Mouse (Mus musculus) cerebellum, adult 18-20 months (tissue): ENCODE results near the gene Ip6k1.

Experiments
- DNase-seq, 2 experiments: peaks; one replicate each; pipeline ENCODE4 v3.0.0; 2021

The Ip6k1 gene

GRCm38 (mm10) chr9:108035331-108036156, 33.2 kb downstream of the Ip6k1 start:
- DNase-seq, result no peak

- DNase-seq, result no peak
Observed at GRCm38 (mm10) chr9:108044751-108045492, 42.6 kb downstream of the Ip6k1 start.

DNA sequence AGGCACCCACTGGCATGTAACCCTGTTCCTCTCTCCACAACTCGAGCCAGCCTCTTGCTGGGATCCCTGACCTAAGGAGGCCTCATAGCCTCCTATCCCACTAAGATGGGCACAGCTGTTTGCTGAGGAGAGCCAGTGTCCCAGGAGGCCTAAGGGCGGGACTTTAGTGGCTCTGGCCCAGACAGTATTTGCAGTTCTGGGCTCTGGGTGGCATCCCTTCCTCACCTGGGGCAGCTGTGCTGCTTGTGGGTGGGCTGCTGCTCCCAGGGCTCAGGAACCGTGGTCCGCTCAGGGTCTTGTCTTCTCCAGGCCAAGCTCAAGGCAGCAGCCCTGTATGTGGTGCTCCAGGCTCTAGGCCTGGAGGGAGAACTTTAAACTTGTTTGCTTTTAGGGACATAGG, 44.3 kb downstream of the Ip6k1 start:
- DNase-seq, result no peak

DNA sequence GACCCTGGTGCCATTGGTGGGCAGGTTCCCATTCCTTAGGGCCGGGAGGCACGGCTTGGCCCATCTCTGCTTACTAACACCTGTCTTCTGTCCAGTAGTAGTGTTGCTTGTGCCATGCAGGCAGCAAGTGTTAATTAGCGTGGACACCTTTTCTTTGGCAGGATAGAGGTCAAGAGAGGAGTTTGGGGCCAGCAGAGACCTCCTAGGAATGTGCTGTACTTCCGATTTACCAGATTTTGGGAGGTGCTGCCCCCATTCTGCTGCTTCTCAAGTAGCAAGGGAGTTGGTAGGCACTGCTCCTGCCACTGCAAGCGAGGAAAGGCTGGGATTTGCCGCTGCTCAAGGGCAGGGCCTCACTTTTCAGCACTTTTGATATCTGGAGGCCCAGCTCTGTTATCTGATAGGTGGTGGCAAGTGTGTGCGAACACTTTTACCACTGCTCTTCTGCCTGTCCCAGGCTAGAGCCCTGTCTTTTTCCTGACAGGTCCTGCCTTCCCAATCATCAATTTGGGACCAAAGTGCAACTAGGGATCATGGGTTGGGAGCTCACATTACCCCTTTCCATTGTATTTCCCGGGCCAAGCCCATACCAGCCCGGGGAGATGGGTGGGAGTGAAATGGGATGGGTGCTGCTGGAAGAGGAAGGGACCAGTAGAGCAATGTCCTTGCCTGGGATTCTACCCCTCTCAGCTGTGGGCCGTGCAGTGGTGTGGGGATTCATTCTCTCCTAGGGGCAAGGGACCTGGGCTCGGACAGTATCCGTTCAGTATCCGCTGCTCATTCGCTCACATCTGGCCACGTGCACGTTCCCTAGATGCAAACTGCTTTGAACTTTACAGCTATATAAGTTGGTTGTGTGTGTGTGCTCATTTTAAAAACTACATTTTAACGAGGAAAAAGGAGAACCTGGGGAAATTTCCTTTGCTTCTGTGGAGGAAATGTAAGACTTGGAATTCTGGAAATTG, 45.6 kb downstream of the Ip6k1 start:
- peak in 1 of 2 experiments; percentile 10 for DNase-seq

DNA sequence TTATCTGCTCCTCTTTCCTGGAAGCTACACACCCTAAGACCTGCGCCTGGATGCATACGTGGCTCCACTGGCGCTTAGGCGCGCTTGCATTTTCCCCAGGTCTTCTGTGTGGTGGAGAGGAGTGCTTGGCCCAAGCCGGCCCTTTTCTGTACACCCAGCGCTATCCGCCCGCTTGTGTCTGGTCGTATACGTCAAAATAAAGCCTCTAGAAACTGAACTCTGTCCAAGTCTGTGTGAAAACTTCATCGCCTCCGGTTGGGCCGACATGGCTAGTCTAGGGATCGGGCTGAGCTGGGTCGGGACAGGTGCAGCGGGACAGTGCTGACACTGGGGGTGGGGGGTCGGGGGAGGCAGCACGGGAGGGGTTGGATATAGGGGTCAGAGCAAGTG, 46.3 kb downstream of the Ip6k1 start:
- no peak for DNase-seq

DNA sequence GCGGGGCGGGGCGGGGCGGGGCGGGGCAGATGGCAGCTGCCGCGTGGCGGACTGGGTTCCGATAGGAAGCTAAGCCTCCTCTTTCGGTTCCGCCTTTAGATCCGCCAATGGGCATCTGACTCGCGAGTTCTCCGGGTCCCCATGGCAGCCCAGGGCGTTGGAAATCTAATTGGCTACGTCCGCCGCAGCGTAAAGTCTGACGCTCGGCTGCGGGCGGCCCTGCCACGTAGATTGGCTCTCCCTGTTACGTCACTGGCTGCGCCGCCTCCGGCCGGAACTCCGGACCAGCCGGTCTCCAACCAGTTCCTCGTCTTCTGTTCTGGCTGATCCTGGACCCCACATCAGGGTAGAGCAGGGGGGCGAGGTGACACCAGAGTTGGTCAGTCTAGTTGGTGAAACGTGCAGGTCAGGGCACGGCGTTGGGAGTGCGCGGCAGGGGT, 46.7 kb downstream of the Ip6k1 start, which contains the start of gene Gmppb:
Gmppb (plus strand) TSS at position 227 of the 440 bp plus-strand sequence.
- DNase-seq, result peak; percentile 94 to 96

DNA sequence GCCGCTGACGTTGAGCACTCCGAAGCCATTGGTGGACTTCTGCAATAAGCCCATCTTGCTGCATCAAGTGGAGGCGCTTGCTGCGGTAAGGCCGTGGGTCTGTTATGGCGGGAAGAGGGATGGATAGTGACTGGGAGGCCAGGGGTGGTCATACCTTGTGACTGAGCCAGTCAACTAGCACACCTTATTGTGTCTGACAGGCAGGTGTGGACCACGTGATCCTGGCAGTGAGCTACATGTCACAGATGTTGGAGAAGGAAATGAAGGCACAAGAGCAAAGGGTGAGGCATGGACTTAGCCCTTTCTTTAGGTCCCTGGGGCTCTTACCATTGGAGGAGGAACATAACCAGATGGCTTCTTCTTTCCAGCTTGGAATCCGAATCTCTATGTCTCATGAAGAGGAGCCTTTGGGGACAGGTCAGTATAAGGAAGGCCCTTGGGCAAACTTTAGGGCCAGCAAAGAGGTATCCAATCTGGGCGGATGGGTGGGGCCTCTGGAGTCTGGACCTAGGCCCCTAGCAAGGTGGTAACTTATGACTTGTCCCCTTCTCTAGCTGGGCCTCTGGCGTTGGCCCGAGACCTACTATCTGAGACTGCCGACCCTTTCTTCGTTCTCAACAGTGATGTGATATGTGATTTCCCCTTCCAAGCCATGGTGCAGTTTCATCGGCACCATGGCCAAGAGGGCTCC, 47.4 kb downstream of the Ip6k1 start:
- DNase-seq, result peak in 1 of 2 experiments; percentile 17

DNA sequence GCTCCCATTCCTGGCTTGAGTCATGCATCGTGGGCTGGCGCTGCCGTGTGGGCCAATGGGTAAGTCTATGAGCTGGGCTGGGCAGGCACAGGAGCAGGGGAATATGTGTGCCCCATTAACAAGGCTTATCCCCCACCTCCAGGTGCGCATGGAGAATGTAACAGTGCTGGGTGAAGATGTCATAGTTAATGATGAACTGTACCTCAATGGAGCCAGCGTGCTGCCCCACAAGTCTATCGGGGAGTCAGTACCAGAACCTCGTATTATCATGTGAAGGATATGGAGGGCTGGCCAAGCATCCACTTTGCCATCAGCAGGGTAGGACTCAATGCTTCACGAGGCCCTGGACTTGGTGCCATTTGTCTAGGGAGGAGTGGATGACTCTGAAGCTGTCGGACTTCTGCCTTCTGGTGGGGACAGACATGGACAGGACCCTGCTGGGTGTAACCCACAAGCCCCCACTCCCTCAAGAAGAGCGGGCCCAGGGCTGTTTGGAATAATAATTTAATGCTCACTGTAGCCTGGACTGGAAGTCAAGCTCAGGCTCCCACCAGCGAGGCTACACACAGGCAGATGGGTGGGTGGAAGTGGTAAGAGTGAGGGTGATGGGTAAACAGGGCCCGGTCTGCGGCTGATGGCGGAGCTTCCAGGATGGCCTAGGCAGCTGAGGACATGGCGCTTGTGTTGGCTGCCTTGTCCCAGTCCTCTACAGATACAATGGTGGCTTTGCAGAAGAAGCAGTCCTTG, 49.1 kb downstream of the Ip6k1 start:
- DNase-seq, result peak in 1 of 2 experiments; percentile 13

DNA sequence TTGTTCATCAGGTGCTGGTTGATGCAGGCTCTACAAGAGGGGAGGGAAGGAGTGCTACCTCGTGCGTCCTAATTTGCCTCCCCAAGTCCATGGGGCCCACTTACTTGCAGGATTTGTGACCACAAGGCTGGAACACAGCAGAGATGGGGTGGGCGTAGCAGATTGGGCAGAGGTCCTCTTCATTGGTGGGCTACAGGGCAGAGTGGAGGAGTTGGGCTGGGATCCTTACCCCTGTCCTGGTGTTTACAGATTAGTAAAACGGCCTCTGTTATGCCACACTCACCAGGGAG, 49.6 kb downstream of the Ip6k1 start:
- DNase-seq, result peak in 1 of 2 experiments; percentile 15

GRCm38 (mm10) chr9:108052411-108052810, 50.1 kb downstream of the Ip6k1 start:
- DNase-seq, result peak in 1 of 2 experiments; percentile 9

GRCm38 (mm10) chr9:108052885-108053664, 50.8 kb downstream of the Ip6k1 start, which contains the start of gene Amigo3:
Amigo3 (plus strand) TSS chr9:108053159.
- DNase-seq, result peak; percentile 94 to 95

DNA sequence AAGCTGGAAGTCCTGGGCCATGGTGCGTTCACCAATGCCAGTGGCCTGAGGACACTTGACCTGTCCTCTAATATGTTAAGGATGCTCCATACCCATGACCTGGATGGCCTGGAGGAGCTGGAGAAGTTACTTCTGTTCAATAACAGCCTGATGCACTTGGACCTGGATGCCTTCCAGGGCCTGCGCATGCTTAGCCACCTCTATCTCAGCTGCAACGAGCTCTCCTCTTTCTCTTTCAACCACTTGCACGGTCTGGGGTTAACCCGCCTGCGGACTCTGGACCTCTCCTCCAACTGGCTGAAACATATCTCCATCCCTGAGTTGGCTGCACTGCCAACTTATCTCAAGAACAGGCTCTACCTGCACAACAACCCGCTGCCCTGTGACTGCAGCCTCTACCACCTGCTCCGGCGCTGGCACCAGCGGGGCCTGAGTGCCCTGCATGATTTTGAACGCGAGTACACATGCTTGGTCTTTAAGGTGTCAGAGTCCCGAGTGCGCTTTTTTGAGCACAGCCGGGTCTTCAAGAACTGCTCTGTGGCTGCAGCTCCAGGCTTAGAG, 51.4 kb downstream of the Ip6k1 start:
- peak; percentile 19 to 40 for DNase-seq

DNA sequence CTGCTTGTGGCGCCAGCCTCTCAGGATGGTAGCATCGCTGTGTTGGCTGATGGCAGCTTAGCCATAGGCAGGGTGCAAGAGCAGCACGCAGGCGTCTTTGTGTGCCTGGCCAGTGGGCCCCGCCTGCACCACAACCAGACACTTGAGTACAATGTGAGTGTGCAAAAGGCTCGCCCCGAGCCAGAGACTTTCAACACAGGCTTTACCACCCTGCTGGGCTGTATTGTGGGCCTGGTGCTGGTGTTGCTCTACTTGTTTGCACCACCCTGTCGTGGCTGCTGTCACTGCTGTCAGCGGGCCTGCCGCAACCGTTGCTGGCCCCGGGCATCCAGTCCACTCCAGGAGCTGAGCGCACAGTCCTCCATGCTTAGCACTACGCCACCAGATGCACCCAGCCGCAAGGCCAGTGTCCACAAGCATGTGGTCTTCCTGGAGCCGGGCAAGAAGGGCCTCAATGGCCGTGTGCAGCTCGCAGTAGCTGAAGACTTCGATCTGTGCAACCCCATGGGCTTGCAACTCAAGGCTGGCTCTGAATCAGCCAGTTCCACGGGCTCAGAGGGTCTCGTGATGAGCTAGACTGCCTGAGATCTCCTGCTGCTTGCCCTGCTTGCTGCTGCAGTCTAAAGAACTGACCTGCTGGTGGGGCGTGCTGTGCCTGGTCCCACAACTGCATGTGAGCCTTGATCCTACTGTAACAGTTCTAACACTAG, 52.2 kb downstream of the Ip6k1 start:
- peak in 1 of 2 experiments; percentile 7 for DNase-seq

DNA sequence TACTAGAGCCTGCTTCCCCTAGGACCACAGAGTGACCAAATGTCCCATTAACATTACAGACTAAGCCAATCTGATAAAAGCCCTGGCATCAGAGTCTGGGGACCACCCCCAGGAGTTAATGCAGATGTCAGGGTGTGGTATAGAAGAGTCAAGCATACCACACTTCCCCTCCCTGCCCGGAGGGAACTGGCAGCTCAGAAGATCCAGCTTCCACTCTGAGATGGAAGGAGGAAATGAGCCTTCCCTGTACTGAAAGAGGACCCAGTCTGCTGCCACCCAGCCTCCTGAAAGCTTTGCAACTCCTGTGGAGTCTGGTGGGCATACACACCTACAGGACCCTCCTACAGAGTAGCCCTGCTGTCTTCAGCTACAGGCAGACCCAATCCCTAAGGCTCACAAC, 52.8 kb downstream of the Ip6k1 start:
- no peak for DNase-seq

DNA sequence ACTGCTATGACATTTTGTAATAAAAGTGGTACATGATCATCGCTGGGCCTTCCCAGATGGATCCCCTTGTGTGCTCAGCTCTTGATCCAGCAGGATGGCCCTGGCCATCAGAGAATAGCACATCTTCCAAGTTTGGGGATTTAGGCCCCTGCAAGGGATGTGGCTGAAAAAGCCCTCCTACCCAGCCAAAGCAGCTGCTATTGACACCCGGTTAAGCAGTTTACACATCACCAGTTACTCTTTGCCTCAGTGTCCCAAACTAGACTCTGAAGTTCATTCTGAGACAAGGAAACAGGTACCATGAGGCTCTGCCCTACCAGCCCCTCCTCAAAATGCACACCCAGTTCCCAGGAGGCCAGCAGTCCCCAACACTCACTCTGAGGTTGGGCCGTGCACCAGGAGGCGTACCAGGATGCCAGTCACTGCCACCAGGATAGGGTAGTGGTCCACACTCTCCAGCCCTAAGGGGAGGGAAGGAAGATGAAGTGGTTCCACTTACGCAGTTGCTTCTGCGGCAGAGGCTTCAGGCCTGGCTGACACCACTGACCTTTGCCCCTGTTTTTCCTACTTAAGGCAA, 53.4 kb downstream of the Ip6k1 start:
- no peak for DNase-seq

- DNase-seq, result peak; percentile 6 to 15
Observed at GRCm38 (mm10) chr9:108056361-108057261, 54.3 kb downstream of the Ip6k1 start.

DNA sequence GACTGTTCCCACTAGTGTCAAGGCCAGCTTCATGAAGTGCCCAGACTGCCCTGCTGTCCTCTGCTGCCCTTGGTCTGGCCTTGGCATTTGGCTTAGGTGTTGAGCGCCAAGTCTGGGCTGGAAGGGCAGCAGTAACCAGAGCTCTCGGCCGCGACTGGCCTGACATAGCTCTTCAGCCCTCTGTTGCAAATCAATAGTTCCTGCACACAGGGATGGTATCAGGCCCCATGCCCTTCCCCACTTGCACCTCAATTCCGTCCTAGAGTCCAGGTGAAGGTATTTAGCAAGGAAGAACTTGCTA, 54.9 kb downstream of the Ip6k1 start:
- DNase-seq, result peak in 1 of 2 experiments; percentile 7

GRCm38 (mm10) chr9:108058291-108058690, 56.0 kb downstream of the Ip6k1 start:
- DNase-seq, result peak in 1 of 2 experiments; percentile 13
